Mouse (Mus musculus) spleen, adult 2 months (tissue): ENCODE measurements around the gene Gsdma.

ENCODE experiments used
- CTCF ChIP-seq: fragments of 200-500 bp; IDR thresholded peaks from 2 replicates; pipeline ENCODE4 v1.5.1; 2011; ENCODE audit warnings: mild to moderate bottlenecking, inconsistent platforms; ENCODE audit not compliant: insufficient read depth, insufficient read length, insufficient replicate concordance; ENCODE audit errors: extremely low read depth
- POLR2A ChIP-seq: fragments of 200-500 bp; IDR thresholded peaks from 2 replicates; pipeline ENCODE4 v1.6.1; 2011; ENCODE audit warnings: low read depth, low read length, inconsistent platforms

GRCm38 (mm10) chr11:98680023-98680422, 15.9 kb downstream of the Gsdma start:
- no peak for TF ChIP-seq CTCF
- no peak for TF ChIP-seq POLR2A
